Mouse (Mus musculus) right cerebral cortex, adult 2 months (tissue): ENCODE measurements around the gene Trim46.

Experiments
- DNase-seq, 2 experiments: peaks; one replicate each; pipeline ENCODE4 v3.0.0; 2021 to 2022; ENCODE audit warnings: low spot score in 2 of 2

Gene Trim46

GRCm38 (mm10) chr3:89210731-89211130 lies 35.4 kb downstream of the Trim46 start:
- no peak for DNase-seq

DNA sequence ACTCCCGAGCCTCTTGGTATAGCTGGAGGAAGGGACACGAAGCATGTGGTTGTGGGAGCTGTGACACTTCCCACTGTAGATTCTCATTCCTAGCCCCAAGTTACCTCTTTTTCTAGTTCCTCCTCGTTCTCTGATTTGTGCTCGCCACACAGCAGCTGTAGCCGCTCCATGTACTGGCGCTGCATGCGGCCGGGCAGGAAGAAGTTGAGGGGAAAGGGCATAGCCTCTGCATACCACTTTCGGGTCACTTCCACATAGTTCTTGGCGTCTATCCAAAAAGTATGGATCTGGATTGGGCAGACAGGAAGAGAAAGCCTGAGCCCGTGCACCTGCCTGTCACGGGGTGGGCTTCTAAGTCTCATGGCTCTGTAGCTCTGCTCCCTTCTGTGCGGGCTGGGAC lies 35.9 kb downstream of the Trim46 start:
- DNase-seq, result no peak

DNA sequence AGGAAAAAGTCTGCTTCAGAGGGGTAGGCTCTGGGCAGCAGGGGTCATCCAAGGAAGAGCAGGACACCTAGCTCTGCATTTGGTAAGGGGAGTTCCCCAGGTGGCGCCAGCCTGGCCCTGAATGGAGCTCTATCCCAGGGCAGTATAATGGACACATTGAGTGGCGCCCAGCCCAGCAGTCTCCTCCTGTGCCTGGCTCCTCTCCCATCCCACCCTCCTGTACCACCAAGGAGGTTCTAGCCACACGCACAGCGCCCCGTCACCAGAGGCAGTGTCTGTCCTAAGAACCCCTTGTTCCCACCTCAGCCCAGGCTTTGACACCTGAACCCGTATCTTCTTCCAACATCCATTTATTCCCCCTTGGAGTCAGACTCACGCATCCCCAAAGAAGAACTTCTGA lies 36.4 kb downstream of the Trim46 start:
- no peak for DNase-seq

GRCm38 (mm10) chr3:89208736-89209135 lies 37.4 kb downstream of the Trim46 start:
- DNase-seq, result no peak

DNA sequence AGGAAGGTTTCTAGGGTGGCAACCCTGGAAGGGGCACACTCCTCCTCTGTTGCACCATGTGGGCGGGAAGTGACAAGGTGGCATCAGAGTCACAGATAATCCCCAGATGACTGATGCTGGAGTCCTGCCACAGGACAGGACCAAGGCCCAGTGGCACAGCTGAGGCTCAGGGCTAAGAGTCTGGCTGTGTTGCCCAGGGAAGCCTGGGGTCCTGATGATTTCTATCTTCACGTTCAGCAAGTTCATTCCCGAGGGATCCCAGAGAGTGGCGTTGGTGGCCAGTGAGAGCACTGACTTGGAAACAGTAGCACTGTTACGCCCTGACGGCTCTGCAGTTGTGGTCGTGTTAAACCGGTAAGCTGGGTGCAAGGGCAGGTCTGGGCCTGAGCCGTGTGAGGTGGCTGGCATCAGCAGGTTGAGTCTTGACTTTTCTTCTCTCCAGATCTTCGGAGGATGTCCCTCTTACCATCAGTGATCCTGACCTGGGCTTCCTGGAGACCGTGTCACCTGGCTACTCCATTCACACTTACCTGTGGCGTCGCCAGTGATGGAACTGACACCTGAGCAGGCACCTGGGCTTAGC lies 37.9 kb downstream of the Trim46 start:
- DNase-seq, result no peak

DNA sequence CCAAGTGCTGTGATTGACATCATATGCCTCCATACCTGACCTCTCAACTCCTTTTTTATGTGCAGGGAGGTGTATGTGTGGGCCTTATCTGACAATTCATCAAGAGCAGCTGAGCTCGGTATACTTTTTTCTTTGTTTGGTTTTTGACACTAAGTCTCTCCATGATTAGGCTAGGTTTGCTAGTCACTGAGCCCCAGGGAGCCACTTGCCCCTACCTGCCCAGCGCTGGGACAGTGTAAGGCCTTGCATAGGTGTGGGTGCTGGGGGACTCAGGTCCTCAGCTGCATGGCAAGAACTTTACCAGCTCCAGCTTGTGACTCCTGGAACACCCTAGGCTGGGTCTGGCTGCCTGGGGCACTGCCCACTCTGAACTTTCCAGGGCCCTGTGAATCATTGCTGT lies 39.4 kb downstream of the Trim46 start:
- no peak for DNase-seq

DNA sequence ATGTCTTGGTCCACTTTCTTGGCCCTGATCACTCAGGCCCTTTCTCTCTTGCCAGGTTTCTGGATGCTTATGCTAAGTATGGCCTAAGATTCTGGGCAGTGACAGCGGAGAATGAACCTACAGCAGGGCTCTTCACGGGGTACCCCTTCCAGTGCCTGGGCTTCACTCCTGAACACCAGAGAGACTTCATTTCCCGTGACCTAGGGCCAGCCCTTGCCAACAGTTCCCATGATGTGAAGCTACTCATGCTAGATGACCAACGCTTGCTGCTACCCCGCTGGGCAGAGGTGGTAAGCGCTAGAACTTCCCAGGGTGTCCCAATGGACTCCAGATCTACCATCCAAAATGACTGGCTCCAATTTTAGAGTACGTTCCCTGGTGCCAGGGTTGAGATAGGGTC lies 40.0 kb downstream of the Trim46 start:
- no peak for DNase-seq

- DNase-seq, result no peak
Observed at GRCm38 (mm10) chr3:89203142-89203514, 43.0 kb downstream of the Trim46 start.

DNA sequence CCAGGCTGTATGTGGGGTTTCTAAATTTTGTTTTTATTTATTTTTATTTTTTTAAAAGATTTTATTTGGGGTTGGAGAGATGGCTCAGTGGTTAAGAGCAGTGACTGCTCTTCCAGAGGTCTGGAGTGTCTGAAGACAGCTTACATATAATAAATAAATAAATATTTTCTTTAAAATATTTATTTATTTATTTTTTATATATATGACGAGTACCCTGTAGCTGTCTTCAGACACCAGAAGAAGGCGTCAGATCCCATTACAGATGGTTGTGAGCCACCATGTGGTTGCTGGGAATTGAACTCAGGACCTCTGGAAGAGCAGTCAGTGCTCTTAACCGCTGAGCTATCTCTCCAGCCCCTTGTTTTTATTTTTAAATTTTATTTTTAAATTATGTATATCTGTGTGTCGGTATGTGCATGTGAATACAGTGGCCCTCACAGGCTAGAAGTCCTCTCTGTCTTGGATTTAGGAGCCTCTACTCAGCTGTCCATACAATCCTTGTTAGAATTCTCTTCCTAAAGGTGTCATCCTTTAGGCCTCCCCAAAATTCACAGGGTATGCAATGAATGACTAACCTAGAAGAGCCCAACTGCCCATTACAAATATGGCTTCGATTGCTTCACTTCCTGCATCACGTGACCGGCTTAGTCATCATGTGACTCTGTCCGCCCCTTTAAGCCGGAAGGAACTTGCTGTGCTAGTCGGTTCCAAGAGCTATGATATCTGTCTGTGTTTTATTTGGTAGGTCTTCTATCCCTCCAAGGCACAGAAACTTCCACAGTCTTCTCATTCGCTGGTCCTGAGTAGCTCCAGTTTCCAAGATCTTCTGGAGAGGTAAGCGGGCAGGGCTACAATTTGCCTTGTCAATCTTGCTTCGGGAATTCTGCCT lies 43.6 kb downstream of the Trim46 start, which contains the start of gene Gba:
Gene Gba, plus strand, starts transcription at position 676 of the 889 bp plus-strand sequence.
- peak; percentile 91 to 93 for DNase-seq

GRCm38 (mm10) chr3:89199839-89200238 lies 46.3 kb downstream of the Trim46 start:
- no peak for DNase-seq

DNA sequence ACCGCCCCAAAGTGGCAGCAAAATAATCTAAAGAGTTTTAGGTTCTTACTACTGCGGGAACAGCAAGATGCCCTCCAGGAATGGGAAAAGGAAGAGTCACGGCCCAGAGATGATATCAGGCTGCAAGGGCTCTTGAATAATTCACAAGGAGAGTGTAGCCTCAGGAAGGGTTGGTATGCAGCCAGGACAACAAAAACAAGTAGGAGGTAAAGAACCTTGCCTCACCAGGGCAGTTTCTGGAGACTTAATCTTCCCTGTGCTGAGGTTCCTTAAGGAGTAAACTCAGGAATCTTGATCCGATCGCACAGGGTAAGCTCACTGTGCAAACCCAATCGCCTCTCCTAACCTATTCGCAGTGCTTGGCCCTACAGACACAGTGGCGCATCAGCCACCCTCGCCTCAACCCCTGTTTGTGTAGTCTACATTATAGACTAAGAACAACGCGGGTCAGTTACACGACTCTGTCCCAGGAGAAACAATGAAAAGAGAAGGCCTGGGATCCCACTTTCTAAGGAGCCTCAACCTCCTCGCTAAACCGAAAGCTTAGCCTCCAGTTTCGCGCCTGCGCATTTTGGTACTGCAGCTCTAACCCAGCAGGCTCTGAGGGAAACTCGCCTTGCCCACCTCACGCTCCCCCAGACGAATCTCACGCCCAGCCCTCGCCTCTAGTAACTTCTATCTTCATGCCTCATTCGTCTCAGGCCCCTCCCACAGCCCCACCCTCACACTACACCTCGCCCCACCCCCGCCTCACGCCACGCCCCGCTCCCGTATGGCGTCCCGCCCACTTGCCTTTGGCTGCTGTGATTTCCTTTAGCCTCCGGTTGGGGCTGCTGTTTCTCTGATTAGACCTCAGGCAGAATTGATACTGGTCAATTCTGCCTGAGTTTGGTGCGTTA lies 49.9 kb downstream of the Trim46 start:
- peak; percentile 83 for DNase-seq

DNA sequence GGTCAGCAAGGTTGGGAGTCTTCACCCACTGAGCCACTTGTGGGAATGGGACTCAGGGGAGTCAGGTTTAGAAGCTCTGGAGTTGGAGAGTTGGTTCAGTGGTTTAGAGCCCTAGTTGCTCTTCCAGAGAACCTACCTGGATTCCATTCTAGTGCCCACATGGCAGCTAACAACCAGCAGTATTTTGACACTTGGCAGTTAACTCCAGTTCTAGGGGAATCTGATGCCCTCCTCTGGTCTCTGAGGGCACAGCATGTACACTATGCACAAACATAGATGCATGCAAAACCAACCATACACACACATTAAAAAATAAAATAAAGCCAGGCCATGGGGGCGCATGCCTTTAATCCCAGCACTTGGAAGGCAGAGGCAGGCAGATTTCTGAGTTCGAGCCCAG lies 52.3 kb downstream of the Trim46 start:
- DNase-seq, result no peak

DNA sequence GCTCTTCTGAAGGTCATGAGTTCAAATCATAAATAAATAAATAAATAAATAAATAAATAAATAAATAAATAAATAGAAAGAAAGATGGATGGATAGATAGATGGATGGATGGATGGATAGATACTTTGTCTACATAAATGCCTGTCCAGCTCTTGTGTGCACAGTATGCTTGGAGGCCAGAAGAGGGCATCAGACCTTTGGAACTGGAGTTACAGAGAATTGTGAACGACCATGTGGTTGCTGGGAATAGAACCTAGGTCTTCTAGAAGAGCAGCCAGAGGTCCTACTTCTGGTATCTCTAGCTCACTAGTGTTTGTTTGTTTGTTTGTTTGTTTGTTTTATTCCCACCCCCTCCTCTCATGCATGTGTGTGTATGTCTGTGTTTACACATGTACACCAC lies 52.8 kb downstream of the Trim46 start:
- no peak for DNase-seq

- DNase-seq, result no peak
Observed at GRCm38 (mm10) chr3:89190436-89190835, 55.7 kb downstream of the Trim46 start.

DNA sequence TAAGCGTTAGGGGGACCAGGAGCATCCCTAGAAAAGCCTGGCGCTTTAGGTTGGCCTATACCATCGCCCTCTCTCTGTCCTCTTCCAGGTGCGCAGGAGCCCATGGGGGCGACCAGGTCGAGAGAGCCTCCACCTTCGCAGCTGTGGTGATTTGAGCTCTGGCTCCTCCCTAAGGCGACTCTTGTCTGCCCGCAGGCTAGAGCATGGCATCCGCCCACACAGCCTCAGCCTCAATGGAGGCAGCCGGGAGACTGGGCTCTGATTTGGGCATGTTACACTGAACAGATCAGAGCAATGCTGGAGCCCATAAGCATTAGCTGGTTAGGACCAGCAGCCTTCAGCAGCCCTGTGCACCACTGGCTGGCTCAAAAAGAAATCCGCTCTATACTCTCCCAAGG lies 57.6 kb downstream of the Trim46 start:
- no peak for DNase-seq

GRCm38 (mm10) chr3:89187690-89188477 lies 58.2 kb downstream of the Trim46 start:
- DNase-seq, result no peak

GRCm38 (mm10) chr3:89187197-89187596 lies 58.9 kb downstream of the Trim46 start:
- no peak for DNase-seq
